Mouse (Mus musculus): ENCODE results near the gene Scnn1a. TPM values are rescaled to one million over a fixed set of nuclear protein-coding genes. Genes with fewer than 3 reads are reported as not detected.

The Scnn1a gene
- polyA plus RNA-seq, 1 experiment from 2014 or later: 0.33 TPM

DNA sequence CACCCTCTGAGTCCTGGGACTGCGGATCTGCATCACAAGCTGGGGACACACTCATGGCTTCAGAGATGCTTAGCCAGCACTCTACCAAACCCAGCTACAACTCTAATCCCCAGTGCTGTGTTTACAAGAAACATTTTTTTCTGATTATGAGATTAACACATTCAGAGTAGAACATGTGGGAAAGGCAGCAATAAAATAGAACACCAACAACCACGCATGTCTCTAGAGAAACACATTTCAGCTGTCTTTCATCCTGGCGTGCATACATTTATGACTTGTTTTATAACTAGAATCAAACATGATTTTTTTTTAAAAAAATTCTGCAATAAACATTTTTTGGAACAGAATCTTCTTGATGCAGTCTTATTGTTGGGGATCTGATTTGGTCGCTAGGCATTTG, 33.5 kb upstream of the Scnn1a start:
- H3K4me3 ChIP-seq (ENCODE audit: low read depth, low read length): no peak overlapping the region
- no peak overlapping the region for H3K4me2 ChIP-seq
- no peak overlapping the region for H3K9ac ChIP-seq (ENCODE audit: low read length)
- H3K36me3 ChIP-seq (ENCODE audit: control insufficient read depth, insufficient read depth, low read length): no peaks in the 10 kb centered on the region
- no peaks in the 10 kb centered on the region for H3K27me3 ChIP-seq (ENCODE audit: control insufficient read depth, insufficient read depth, low read length)
- no peak overlapping the region for H3K27ac ChIP-seq (ENCODE audit: low read depth, low read length)
- H3K4me1 ChIP-seq (ENCODE audit: control insufficient read depth, insufficient read depth, low read length): no peaks in the 10 kb centered on the region
- DNase-seq (ENCODE audit: low spot score, missing footprints) (no peak), ATAC-seq (ENCODE audit: low FRiP score) (no peak)
- WGBS: 87% methylated on average over 4 of the region's 4 CpGs
- no peaks in the 10 kb centered on the region for H3K9me3 ChIP-seq (ENCODE audit: control insufficient read depth, low read length)

- DNase-seq (ENCODE audit: low spot score, missing footprints): no peak
- 80% methylated on average over 5 of the region's 5 CpGs for WGBS
Measured at GRCm38 (mm10) chr6:125288730-125289129, 31.7 kb upstream of the Scnn1a start.

GRCm38 (mm10) chr6:125291329-125291728, 29.1 kb upstream of the Scnn1a start:
- DNase-seq (ENCODE audit: low spot score, missing footprints) (no peak), ATAC-seq (ENCODE audit: low FRiP score) (no peak)
- Histone ChIP-seq H3K27me3 (ENCODE audit: control insufficient read depth, insufficient read depth, low read length) (no peaks in the 10 kb centered on the region), H3K27ac (ENCODE audit: low read depth, low read length) (no peak overlapping the region), H3K4me3 (ENCODE audit: low read depth, low read length) (no peak overlapping the region), H3K4me1 (ENCODE audit: control insufficient read depth, insufficient read depth, low read length) (no peaks in the 10 kb centered on the region), H3K9me3 (ENCODE audit: control insufficient read depth, low read length) (no peaks in the 10 kb centered on the region), H3K36me3 (ENCODE audit: control insufficient read depth, insufficient read depth, low read length) (no peaks in the 10 kb centered on the region), H3K4me2 (no peak overlapping the region), H3K9ac (ENCODE audit: low read length) (no peak overlapping the region)
- WGBS: 85% methylated on average over 4 of the region's 4 CpGs

More at GRCm38 (mm10) chr6:125288730-125289129, 31.7 kb upstream of the Scnn1a start:
- Histone ChIP-seq H3K27me3 (ENCODE audit: control insufficient read depth, insufficient read depth, low read length) (no peaks in the 10 kb centered on the region), H3K9me3 (ENCODE audit: control insufficient read depth, low read length) (no peaks in the 10 kb centered on the region), H3K9ac (ENCODE audit: low read length) (no peak overlapping the region), H3K4me2 (no peak overlapping the region), H3K27ac (ENCODE audit: low read depth, low read length) (no peak overlapping the region), H3K36me3 (ENCODE audit: control insufficient read depth, insufficient read depth, low read length) (no peaks in the 10 kb centered on the region), H3K4me3 (ENCODE audit: low read depth, low read length) (no peak overlapping the region), H3K4me1 (ENCODE audit: control insufficient read depth, insufficient read depth, low read length) (no peaks in the 10 kb centered on the region)
- no peak for ATAC-seq (ENCODE audit: low FRiP score)

GRCm38 (mm10) chr6:125292256-125292655, 28.2 kb upstream of the Scnn1a start:
- WGBS: 92% methylated on average over 7 of the region's 7 CpGs
- ATAC-seq (ENCODE audit: low FRiP score) (no peak), DNase-seq (ENCODE audit: low spot score, missing footprints) (no peak)
- Histone ChIP-seq H3K27me3 (ENCODE audit: control insufficient read depth, insufficient read depth, low read length) (no peaks in the 10 kb centered on the region), H3K4me1 (ENCODE audit: control insufficient read depth, insufficient read depth, low read length) (no peaks in the 10 kb centered on the region), H3K36me3 (ENCODE audit: control insufficient read depth, insufficient read depth, low read length) (no peaks in the 10 kb centered on the region), H3K4me2 (no peak overlapping the region), H3K9me3 (ENCODE audit: control insufficient read depth, low read length) (no peaks in the 10 kb centered on the region), H3K4me3 (ENCODE audit: low read depth, low read length) (no peak overlapping the region), H3K27ac (ENCODE audit: low read depth, low read length) (no peak overlapping the region), H3K9ac (ENCODE audit: low read length) (no peak overlapping the region)

DNA sequence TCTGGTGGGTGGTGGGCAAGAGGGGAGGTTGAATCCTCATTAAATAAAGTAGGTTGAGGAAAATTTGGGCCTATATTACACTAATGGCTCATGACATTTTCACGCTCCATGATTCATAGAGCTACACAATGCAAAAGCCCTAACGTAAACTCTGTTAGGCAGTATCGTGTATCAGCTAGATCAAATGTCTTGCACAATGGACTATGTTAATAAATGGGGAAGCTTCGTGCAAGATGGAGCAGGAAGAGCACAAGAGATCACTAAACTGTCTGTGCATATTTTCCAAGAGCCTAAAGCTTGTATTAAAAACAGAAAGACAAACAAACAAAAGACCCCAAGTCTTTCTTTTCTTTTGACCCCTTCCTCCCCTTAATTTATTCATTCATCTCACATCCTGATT, 26.4 kb upstream of the Scnn1a start:
- no peaks in the 10 kb centered on the region for H3K9me3 ChIP-seq (ENCODE audit: control insufficient read depth, low read length)
- H3K27ac ChIP-seq (ENCODE audit: low read depth, low read length): no peak overlapping the region
- ATAC-seq (ENCODE audit: low FRiP score) (no peak), DNase-seq (ENCODE audit: low spot score, missing footprints) (no peak)
- no peak overlapping the region for H3K4me2 ChIP-seq
- no peaks in the 10 kb centered on the region for H3K4me1 ChIP-seq (ENCODE audit: control insufficient read depth, insufficient read depth, low read length)
- WGBS: 91% methylated on average over 4 of the region's 4 CpGs
- no peak overlapping the region for H3K4me3 ChIP-seq (ENCODE audit: low read depth, low read length)
- no peak overlapping the region for H3K9ac ChIP-seq (ENCODE audit: low read length)
- no peaks in the 10 kb centered on the region for H3K27me3 ChIP-seq (ENCODE audit: control insufficient read depth, insufficient read depth, low read length)
- H3K36me3 ChIP-seq (ENCODE audit: control insufficient read depth, insufficient read depth, low read length): no peaks in the 10 kb centered on the region

- ATAC-seq (ENCODE audit: low FRiP score) (no peak), DNase-seq (ENCODE audit: low spot score, missing footprints) (no peak)
- Histone ChIP-seq H3K9ac (ENCODE audit: low read length) (no peak overlapping the region), H3K36me3 (ENCODE audit: control insufficient read depth, insufficient read depth, low read length) (no peaks in the 10 kb centered on the region), H3K27me3 (ENCODE audit: control insufficient read depth, insufficient read depth, low read length) (no peaks in the 10 kb centered on the region), H3K27ac (ENCODE audit: low read depth, low read length) (no peak overlapping the region), H3K4me3 (ENCODE audit: low read depth, low read length) (no peak overlapping the region), H3K4me1 (ENCODE audit: control insufficient read depth, insufficient read depth, low read length) (no peaks in the 10 kb centered on the region), H3K4me2 (no peak overlapping the region), H3K9me3 (ENCODE audit: control insufficient read depth, low read length) (no peaks in the 10 kb centered on the region)
- WGBS: 75% methylated on average over 5 of the region's 5 CpGs
Measured at GRCm38 (mm10) chr6:125297149-125297820, 23.2 kb upstream of the Scnn1a start.

GRCm38 (mm10) chr6:125300982-125301381, 19.5 kb upstream of the Scnn1a start:
- 52% methylated on average over 1 of the region's 1 CpGs for WGBS
- H3K9ac ChIP-seq (ENCODE audit: low read length): no peak overlapping the region
- no peak overlapping the region for H3K4me3 ChIP-seq (ENCODE audit: low read depth, low read length)
- H3K27me3 ChIP-seq (ENCODE audit: control insufficient read depth, insufficient read depth, low read length): no peaks in the 10 kb centered on the region
- no peak for ATAC-seq (ENCODE audit: low FRiP score)
- no peaks in the 10 kb centered on the region for H3K4me1 ChIP-seq (ENCODE audit: control insufficient read depth, insufficient read depth, low read length)
- no peak for DNase-seq (ENCODE audit: low spot score, missing footprints)
- H3K36me3 ChIP-seq (ENCODE audit: control insufficient read depth, insufficient read depth, low read length): no peaks in the 10 kb centered on the region
- H3K27ac ChIP-seq (ENCODE audit: low read depth, low read length): no peak overlapping the region
- H3K4me2 ChIP-seq: no peak overlapping the region
- no peaks in the 10 kb centered on the region for H3K9me3 ChIP-seq (ENCODE audit: control insufficient read depth, low read length)

- Histone ChIP-seq H3K4me2 (no peak overlapping the region), H3K36me3 (ENCODE audit: control insufficient read depth, insufficient read depth, low read length) (no peaks in the 10 kb centered on the region), H3K4me3 (ENCODE audit: low read depth, low read length) (no peak overlapping the region), H3K9me3 (ENCODE audit: control insufficient read depth, low read length) (no peaks in the 10 kb centered on the region), H3K27me3 (ENCODE audit: control insufficient read depth, insufficient read depth, low read length) (no peaks in the 10 kb centered on the region), H3K4me1 (ENCODE audit: control insufficient read depth, insufficient read depth, low read length) (no peaks in the 10 kb centered on the region), H3K9ac (ENCODE audit: low read length) (no peak overlapping the region), H3K27ac (ENCODE audit: low read depth, low read length) (no peak overlapping the region)
- no peak for DNase-seq (ENCODE audit: low spot score, missing footprints)
- ATAC-seq (ENCODE audit: low FRiP score): no peak
- WGBS: 90% methylated on average over 24 of the region's 24 CpGs
Measured at GRCm38 (mm10) chr6:125302231-125302982, 18.1 kb upstream of the Scnn1a start.

- no peak overlapping the region for H3K4me2 ChIP-seq
- ATAC-seq (ENCODE audit: low FRiP score) (no peak), DNase-seq (ENCODE audit: low spot score, missing footprints) (no peak)
- no peaks in the 10 kb centered on the region for H3K9me3 ChIP-seq (ENCODE audit: control insufficient read depth, low read length)
- H3K4me1 ChIP-seq (ENCODE audit: control insufficient read depth, insufficient read depth, low read length): no peaks in the 10 kb centered on the region
- H3K36me3 ChIP-seq (ENCODE audit: control insufficient read depth, insufficient read depth, low read length): no peaks in the 10 kb centered on the region
- no peaks in the 10 kb centered on the region for H3K27me3 ChIP-seq (ENCODE audit: control insufficient read depth, insufficient read depth, low read length)
- 88% methylated on average over 4 of the region's 4 CpGs for WGBS
- no peak overlapping the region for H3K9ac ChIP-seq (ENCODE audit: low read length)
- H3K27ac ChIP-seq (ENCODE audit: low read depth, low read length): no peak overlapping the region
- H3K4me3 ChIP-seq (ENCODE audit: low read depth, low read length): no peak overlapping the region
Measured at GRCm38 (mm10) chr6:125303242-125303641, 17.2 kb upstream of the Scnn1a start.

All from midbrain, embryonic 11.5 days (tissue).